Mouse (Mus musculus): Measurements from ENCODE around the gene Nol9. TPM values are rescaled to one million over a fixed set of nuclear protein-coding genes. Genes with fewer than 3 reads are reported as not detected.

Nol9 gene
- polyA plus RNA-seq, 1 experiment from 2014 or later, result 9.7 TPM

- H3K27ac ChIP-seq (ENCODE audit: low read depth, low read length), result peak within 1 kb of the TSS; percentile 91
- ATAC-seq, result peak; percentile 97
- H3K4me3 ChIP-seq (ENCODE audit: low read depth, low read length), result peak within 1 kb of the TSS; percentile 97
- no peaks in the 10 kb centered on the region for H3K27me3 ChIP-seq (replicated peaks; ENCODE audit: control insufficient read depth, insufficient read depth, low read length)
- no peaks in the 10 kb centered on the region for H3K4me1 ChIP-seq (replicated peaks; ENCODE audit: control insufficient read depth, insufficient read depth, low read length)
- peak within 1 kb of the TSS; percentile 93 for H3K4me2 ChIP-seq (replicated peaks; ENCODE audit: low read depth)
- H3K9ac ChIP-seq (ENCODE audit: low read depth, low read length), result peak within 1 kb of the TSS; percentile 89
- peaks cover 12% of the 10 kb centered on the region for H3K36me3 ChIP-seq (ENCODE audit: control insufficient read depth, insufficient read depth)
- H3K9me3 ChIP-seq (ENCODE audit: control insufficient read depth), result no peaks in the 10 kb centered on the region
- TF ChIP-seq CTCF (IDR thresholded peaks at IDR 0.05; ENCODE audit: low read depth), result peak; percentile 33
- WGBS, result under 1% methylated on average over 84 of the region's 94 CpGs
These were observed 42.8 kb upstream of the Nol9 start, which contains the start of gene Phf13 for GRCm38 (mm10) chr4:151996173-151996950. Gene Phf13 (minus strand): TSS chr4:151996258.

DNA sequence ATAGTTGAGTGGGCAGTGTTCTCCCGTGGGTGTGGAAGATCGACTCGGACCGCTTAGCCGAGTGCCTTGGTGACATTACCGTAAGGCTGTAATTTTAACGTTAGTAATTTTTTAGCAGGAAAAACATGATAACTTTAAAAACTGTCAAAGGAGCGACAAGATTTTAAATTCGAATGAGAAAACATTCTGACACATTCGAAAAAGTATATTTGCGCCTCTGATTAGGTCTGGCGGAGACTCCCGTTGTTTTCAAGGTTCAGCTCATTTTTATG lies 42.2 kb upstream of the Nol9 start:
- H3K4me3 ChIP-seq (ENCODE audit: low read depth, low read length), result peak overlapping the region; percentile 97
- peak overlapping the region; percentile 93 for H3K4me2 ChIP-seq (replicated peaks; ENCODE audit: low read depth)
- no peaks in the 10 kb centered on the region for H3K9me3 ChIP-seq (ENCODE audit: control insufficient read depth)
- WGBS, result 2% methylated on average over 13 of the region's 13 CpGs
- H3K9ac ChIP-seq (ENCODE audit: low read depth, low read length), result peak overlapping the region; percentile 67
- no peak for ATAC-seq
- no peak for TF ChIP-seq CTCF (IDR thresholded peaks at IDR 0.05; ENCODE audit: low read depth)
- H3K36me3 ChIP-seq (ENCODE audit: control insufficient read depth, insufficient read depth), result peaks cover 6% of the 10 kb centered on the region
- no peaks in the 10 kb centered on the region for H3K27me3 ChIP-seq (replicated peaks; ENCODE audit: control insufficient read depth, insufficient read depth, low read length)
- H3K27ac ChIP-seq (ENCODE audit: low read depth, low read length), result peak overlapping the region; percentile 91
- H3K4me1 ChIP-seq (replicated peaks; ENCODE audit: control insufficient read depth, insufficient read depth, low read length), result no peaks in the 10 kb centered on the region

- Histone ChIP-seq H3K9ac (ENCODE audit: low read depth, low read length) (0 out of 2 replicates have a peak overlapping the region, but pooled peaks have one; percentile 67), H3K27ac (ENCODE audit: low read depth, low read length) (no peak overlapping the region), H3K9me3 (ENCODE audit: control insufficient read depth) (no peaks in the 10 kb centered on the region), H3K4me1 (replicated peaks; ENCODE audit: control insufficient read depth, insufficient read depth, low read length) (no peaks in the 10 kb centered on the region), H3K27me3 (replicated peaks; ENCODE audit: control insufficient read depth, insufficient read depth, low read length) (no peaks in the 10 kb centered on the region), H3K4me2 (replicated peaks; ENCODE audit: low read depth) (peak overlapping the region; percentile 93), H3K4me3 (ENCODE audit: low read depth, low read length) (no peak overlapping the region), H3K36me3 (ENCODE audit: control insufficient read depth, insufficient read depth) (no peaks in the 10 kb centered on the region; the same call in 1 of the 2 replicates)
- WGBS, result 68% methylated on average over 3 of the region's 3 CpGs
- no peak for TF ChIP-seq CTCF (IDR thresholded peaks at IDR 0.05; ENCODE audit: low read depth)
- no peak for ATAC-seq
These were observed 41.4 kb upstream of the Nol9 start for GRCm38 (mm10) chr4:151997701-151998100.

GRCm38 (mm10) chr4:151999481-151999880 lies 39.6 kb upstream of the Nol9 start:
- WGBS, result 75% methylated on average over 3 of the region's 3 CpGs

GRCm38 (mm10) chr4:152000906-152001305 lies 38.2 kb upstream of the Nol9 start:
- 20% methylated on average over 4 of the region's 4 CpGs for WGBS
- no peaks in the 10 kb centered on the region for H3K9me3 ChIP-seq (ENCODE audit: control insufficient read depth)
- H3K36me3 ChIP-seq (ENCODE audit: control insufficient read depth, insufficient read depth), result no peaks in the 10 kb centered on the region; the same call in 1 of the 2 replicates
- ATAC-seq, result no peak
- no peaks in the 10 kb centered on the region for H3K4me1 ChIP-seq (replicated peaks; ENCODE audit: control insufficient read depth, insufficient read depth, low read length)
- no peak overlapping the region for H3K9ac ChIP-seq (ENCODE audit: low read depth, low read length)
- no peaks in the 10 kb centered on the region for H3K27me3 ChIP-seq (replicated peaks; ENCODE audit: control insufficient read depth, insufficient read depth, low read length)
- no peak overlapping the region for H3K4me3 ChIP-seq (ENCODE audit: low read depth, low read length)
- H3K4me2 ChIP-seq (replicated peaks; ENCODE audit: low read depth), result no peak overlapping the region
- no peak overlapping the region for H3K27ac ChIP-seq (ENCODE audit: low read depth, low read length)
- TF ChIP-seq CTCF (IDR thresholded peaks at IDR 0.05; ENCODE audit: low read depth), result no peak

More at GRCm38 (mm10) chr4:151999481-151999880, 39.6 kb upstream of the Nol9 start:
- no peak overlapping the region for H3K4me3 ChIP-seq (ENCODE audit: low read depth, low read length)
- TF ChIP-seq CTCF (IDR thresholded peaks at IDR 0.05; ENCODE audit: low read depth), result no peak
- H3K9me3 ChIP-seq (ENCODE audit: control insufficient read depth), result no peaks in the 10 kb centered on the region
- H3K27me3 ChIP-seq (replicated peaks; ENCODE audit: control insufficient read depth, insufficient read depth, low read length), result no peaks in the 10 kb centered on the region
- H3K9ac ChIP-seq (ENCODE audit: low read depth, low read length), result no peak overlapping the region
- no peaks in the 10 kb centered on the region; the same call in 1 of the 2 replicates for H3K36me3 ChIP-seq (ENCODE audit: control insufficient read depth, insufficient read depth)
- ATAC-seq, result no peak
- H3K27ac ChIP-seq (ENCODE audit: low read depth, low read length), result no peak overlapping the region
- no peak overlapping the region for H3K4me2 ChIP-seq (replicated peaks; ENCODE audit: low read depth)
- no peaks in the 10 kb centered on the region for H3K4me1 ChIP-seq (replicated peaks; ENCODE audit: control insufficient read depth, insufficient read depth, low read length)

GRCm38 (mm10) chr4:152001335-152001734 lies 37.8 kb upstream of the Nol9 start:
- 75% methylated on average over 4 of the region's 4 CpGs for WGBS
- no peaks in the 10 kb centered on the region for H3K4me1 ChIP-seq (replicated peaks; ENCODE audit: control insufficient read depth, insufficient read depth, low read length)
- H3K9me3 ChIP-seq (ENCODE audit: control insufficient read depth), result no peaks in the 10 kb centered on the region
- no peaks in the 10 kb centered on the region for H3K36me3 ChIP-seq (ENCODE audit: control insufficient read depth, insufficient read depth)
- TF ChIP-seq CTCF (IDR thresholded peaks at IDR 0.05; ENCODE audit: low read depth), result peak; percentile 38
- H3K4me3 ChIP-seq (ENCODE audit: low read depth, low read length), result no peak overlapping the region
- no peak overlapping the region for H3K27ac ChIP-seq (ENCODE audit: low read depth, low read length)
- no peaks in the 10 kb centered on the region for H3K27me3 ChIP-seq (replicated peaks; ENCODE audit: control insufficient read depth, insufficient read depth, low read length)
- H3K9ac ChIP-seq (ENCODE audit: low read depth, low read length), result no peak overlapping the region
- no peak overlapping the region for H3K4me2 ChIP-seq (replicated peaks; ENCODE audit: low read depth)
- no peak for ATAC-seq
